Mouse (Mus musculus): ENCODE results near the gene Disp3.
A peak's percentile ranks its signal among the peaks of the same experiment; 100 is the strongest.

Gene Disp3

DNA sequence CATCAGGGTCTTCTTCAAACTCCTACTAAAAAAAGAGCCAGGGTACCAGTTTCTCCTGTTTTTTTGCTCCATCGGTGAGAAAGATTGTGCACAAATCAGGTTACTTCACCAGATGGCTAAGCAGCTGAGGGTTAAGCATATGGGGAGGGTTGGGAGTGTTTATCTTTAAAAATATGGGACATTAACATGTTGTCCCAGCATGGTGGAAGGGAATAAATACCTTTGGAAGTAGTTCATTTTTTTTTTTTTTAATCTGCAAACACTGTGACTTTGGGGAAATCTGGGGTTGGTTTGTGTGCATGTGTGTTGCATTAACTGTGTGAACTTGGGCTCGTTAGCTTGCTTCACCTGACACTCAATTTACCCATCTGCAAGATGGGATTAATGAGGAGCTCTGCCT lies 3.3 kb upstream of the Disp3 start:
- no peak for DNase-seq (ENCODE audit: low spot score in 2 of 2)

- DNase-seq (ENCODE audit: low spot score in 2 of 2): peak; percentile 89 to 97
Observed at GRCm38 (mm10) chr4:148288055-148288549, 337 bp upstream of the Disp3 start.

GRCm38 (mm10) chr4:148287041-148287440 lies 724 bp downstream of the Disp3 start:
- DNase-seq (ENCODE audit: low spot score in 2 of 2): no peak

- DNase-seq (ENCODE audit: low spot score in 2 of 2): peak in 1 of 2 experiments; percentile 29
Observed at GRCm38 (mm10) chr4:148286226-148287031, 1.3 kb downstream of the Disp3 start.

DNA sequence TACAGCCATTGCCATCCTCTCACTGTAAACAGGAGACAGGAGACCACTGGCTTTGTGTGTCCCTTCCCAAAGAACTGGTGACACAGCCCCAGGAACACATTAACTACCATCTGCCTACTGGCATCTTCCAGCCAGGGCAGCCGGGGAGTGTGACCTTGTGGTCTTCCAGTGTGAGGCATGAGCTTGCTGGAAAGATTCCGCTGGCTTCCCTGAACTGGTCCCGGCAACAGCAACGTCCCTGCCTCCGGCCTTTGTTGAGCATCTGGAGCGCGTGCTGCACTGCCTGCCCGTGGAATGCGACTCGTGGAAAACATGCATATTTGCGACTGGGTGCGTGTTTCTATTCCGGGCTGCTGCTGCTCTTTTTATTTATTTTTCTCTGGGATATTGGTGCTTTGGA lies 3.5 kb downstream of the Disp3 start:
- DNase-seq (ENCODE audit: low spot score in 2 of 2): no peak

- DNase-seq (ENCODE audit: low spot score in 2 of 2): no peak
Observed at GRCm38 (mm10) chr4:148276816-148277491, 10.8 kb downstream of the Disp3 start.

DNA sequence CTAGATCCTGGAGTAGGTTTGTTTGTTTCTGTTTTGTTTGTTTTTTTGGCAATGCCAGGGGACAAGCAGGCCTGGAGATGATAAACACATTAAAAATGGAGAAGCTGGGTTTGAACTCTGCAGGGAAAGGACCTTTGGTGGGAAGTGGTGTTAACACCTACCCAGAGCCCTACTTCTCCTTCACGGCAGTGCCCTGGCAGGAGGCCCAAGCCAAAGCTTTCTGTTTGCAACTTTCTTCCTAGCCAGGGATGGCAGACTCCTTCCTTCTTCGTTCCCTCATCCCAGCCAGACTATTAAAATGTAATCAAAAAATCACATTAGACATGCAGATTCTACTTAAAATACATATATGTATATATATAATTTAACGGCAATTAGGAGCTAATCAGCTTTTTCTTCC lies 13.1 kb downstream of the Disp3 start:
- no peak for DNase-seq (ENCODE audit: low spot score in 2 of 2)

GRCm38 (mm10) chr4:148273229-148273628 lies 14.5 kb downstream of the Disp3 start:
- DNase-seq (ENCODE audit: low spot score in 2 of 2): no peak

GRCm38 (mm10) chr4:148271656-148272055 lies 16.1 kb downstream of the Disp3 start:
- no peak for DNase-seq (ENCODE audit: low spot score in 2 of 2)

GRCm38 (mm10) chr4:148266973-148267507 lies 20.7 kb downstream of the Disp3 start:
- DNase-seq (ENCODE audit: low spot score in 2 of 2): no peak

GRCm38 (mm10) chr4:148259941-148260340 lies 27.8 kb downstream of the Disp3 start:
- DNase-seq (ENCODE audit: low spot score in 2 of 2): no peak

- DNase-seq (ENCODE audit: low spot score in 2 of 2): no peak
Observed at GRCm38 (mm10) chr4:148249341-148249740, 38.4 kb downstream of the Disp3 start.

DNA sequence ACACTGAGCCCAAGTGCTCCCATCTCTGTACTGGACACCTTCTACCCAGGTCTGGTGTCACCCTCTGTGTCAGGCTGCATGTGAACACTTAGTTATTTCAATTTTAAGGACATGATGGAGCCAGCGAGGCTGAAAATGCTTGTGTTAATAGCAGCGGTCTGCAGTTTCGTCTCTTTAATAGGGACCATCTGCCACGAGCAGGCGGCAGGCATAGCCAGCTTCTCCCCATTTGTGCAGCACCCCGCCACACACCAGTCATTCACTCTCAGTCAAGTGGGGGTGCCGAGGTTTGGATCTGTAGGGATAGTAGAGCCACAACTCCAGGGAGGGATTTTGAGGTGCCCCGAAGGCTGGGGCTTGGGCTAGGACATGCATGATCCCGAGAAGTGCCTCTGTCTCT lies 47.4 kb downstream of the Disp3 start:
- DNase-seq (ENCODE audit: low spot score in 2 of 2): no peak

DNA sequence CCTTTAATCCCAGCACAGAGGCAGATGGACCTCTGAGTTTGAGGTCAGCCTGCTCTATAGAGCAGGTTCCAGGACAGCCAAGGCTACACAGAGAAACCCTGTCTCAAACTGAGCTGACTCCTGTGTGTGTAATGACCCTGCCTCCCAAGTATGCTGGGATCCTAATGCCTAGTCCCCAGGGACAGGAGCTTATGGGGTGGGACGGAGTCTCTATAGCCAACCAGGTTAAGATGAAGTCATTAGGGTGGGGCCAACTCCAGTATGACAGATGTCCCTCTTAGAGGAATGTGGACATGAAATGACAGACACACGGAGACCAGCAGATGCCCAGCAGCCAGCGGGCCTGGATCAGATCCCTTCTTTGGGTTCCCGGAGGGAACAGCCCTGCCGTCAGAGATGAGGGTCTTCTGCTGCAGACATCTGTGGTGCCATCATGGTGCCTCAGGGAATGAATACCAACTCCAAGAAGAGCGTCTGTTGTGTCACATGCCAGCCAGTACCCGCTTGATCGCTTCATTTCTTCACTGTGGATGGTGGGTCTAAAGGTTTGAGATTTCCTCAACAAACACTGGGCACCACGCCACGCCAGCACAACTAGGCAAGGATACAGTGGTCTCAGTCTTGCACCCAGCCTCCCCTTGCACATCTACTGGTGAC lies 48.2 kb downstream of the Disp3 start:
- peak in 1 of 2 experiments; percentile 35 for DNase-seq (ENCODE audit: low spot score in 2 of 2)

GRCm38 (mm10) chr4:148238919-148239318 lies 48.8 kb downstream of the Disp3 start:
- DNase-seq (ENCODE audit: low spot score in 2 of 2): no peak

GRCm38 (mm10) chr4:148238218-148238617 lies 49.5 kb downstream of the Disp3 start:
- no peak for DNase-seq (ENCODE audit: low spot score in 2 of 2)

- DNase-seq (ENCODE audit: low spot score in 2 of 2): no peak
Observed at GRCm38 (mm10) chr4:148236664-148237063, 51.1 kb downstream of the Disp3 start.

DNA sequence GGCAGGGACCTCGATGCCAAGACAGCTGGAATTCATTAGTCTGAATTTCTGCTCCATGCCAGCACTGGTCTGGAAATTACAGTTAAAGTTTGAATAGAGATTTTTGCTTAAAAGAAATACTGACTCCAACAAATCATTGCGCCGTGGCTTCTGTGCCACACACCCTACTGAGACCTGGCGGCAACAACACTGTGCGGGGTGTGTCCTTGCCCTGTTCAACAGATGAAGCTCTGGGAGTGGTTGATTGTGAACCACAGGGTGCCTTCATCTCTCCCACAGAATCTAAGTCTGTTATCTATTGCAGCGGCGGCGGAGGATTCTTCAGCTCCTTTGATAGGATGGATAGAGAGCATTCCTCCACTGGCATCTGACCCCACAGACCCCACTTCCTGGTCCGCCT lies 54.7 kb downstream of the Disp3 start:
- DNase-seq (ENCODE audit: low spot score in 2 of 2): no peak

DNA sequence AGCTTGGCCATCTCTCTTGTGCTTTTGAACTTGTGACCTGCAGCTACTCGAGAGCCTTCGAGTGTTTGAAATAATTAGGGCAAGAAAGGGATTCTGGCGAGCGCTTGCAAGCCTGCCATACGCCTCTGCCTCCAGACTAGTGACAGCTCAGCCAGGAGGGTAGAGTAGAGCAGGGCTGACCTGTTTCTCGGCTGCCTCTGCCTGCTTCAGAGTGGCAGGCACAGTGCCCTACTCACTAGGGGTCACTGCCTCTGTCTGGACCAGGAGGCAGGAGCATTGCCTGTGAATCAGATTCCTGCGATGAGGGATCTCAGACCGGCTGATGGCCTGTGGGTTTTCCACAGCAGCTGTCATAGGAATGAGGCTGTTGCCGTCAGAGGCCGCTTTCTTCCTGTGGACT lies 55.1 kb downstream of the Disp3 start:
- DNase-seq (ENCODE audit: low spot score in 2 of 2): no peak

GRCm38 (mm10) chr4:148232124-148232523 lies 55.6 kb downstream of the Disp3 start:
- DNase-seq (ENCODE audit: low spot score in 2 of 2): no peak

- no peak for DNase-seq (ENCODE audit: low spot score in 2 of 2)
Observed at GRCm38 (mm10) chr4:148229646-148230045, 58.1 kb downstream of the Disp3 start.

DNA sequence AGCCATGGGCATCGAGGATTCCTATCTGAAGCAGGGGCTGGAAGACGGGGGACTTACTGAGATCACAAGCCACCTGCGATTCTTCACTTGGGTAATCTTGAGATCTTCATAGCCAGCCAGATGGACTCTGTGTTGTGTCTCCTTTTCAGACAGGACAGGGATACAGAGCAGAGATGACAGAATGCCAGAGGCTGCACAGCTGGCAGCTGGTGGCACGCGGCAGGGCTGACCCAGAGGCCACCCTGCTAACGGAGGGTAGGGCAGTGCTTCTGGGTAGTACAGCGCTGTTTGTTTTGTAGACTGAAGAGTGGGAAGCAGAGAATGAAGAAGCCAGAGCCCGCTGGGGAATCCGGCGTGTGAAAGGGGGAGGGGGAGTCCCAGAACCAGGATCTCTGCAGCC lies 64.8 kb downstream of the Disp3 start:
- DNase-seq (ENCODE audit: low spot score in 2 of 2): no peak

All from cerebellum, postnatal 4 days (tissue).